Mouse (Mus musculus) retina, postnatal 1 day (tissue): ENCODE measurements at regions not wholly inside any gene's neighbourhood (a gene's known extent, or its start where the extent isn't known, plus 50 kb on each side); places are given as distances from the start of the nearest gene placed in this dataset.
A peak's percentile ranks its signal among the peaks of the same experiment; 100 is the strongest.

Experiments used
- DNase-seq: peaks from one replicate; pipeline ENCODE4 v3.0.0-alpha.2; 2012

DNA sequence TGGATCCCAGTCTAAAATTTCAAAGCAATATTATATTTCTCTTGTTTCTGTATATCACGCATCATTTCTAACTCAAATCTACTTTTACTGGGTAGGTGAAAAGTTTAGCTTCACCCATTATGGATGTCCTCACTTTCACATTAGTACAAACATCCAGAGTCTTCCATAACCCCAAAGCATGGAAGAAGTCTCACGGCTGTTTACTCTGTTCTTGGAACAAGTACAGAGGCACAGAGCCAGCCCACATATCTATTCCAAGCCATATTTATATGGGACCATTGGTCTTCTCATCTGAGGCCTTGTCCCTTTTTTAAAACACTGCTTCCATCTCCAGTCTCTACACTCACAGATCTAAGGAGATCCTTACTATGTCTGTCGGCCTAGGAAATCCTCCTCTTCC lies 192.8 kb downstream of the Tm2d1 start:
- no peak for DNase-seq

- DNase-seq: no peak
These were observed 193.2 kb downstream of the Tm2d1 start for GRCm38 (mm10) chr4:98189894-98190293.

DNA sequence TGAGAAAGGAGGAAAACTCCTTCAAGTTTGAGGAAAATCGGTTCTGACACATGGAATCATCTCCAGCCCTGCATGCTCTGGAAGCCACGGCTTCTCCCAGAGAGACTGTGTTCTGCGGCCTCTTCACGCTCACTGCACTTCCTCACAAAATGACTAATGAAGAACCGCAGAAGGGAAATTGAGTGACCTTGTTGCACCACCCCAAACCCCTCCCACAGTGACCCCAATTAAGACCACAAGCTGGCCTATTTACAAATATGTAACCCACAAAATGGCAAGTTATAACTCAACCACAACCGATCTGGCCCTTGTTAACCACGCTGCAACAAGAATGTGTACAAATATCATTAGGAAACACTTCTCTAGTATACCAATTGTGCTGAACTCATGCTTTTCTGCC lies 194.2 kb downstream of the Tm2d1 start:
- DNase-seq: peak; percentile 89

DNA sequence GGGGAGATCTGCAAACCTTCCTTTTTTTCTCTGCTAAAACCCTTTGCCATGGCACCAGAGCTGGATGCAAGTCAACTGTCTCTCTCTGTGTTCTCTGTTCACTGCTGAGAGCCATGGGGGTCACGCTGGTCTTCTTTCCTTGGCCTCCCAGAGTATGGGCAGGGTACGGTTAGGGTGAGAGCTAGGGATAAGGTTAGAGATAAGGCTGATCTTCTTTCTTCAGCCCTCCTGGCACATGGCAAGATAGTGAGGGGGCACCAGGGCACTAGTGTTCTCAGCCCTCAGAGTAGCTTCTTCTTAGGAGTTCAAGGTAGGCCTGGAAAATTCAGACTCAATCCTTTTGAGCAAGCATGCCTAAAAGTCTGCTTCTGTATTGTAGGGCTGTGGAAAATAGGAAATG lies 196.1 kb downstream of the Tm2d1 start:
- DNase-seq: no peak

DNA sequence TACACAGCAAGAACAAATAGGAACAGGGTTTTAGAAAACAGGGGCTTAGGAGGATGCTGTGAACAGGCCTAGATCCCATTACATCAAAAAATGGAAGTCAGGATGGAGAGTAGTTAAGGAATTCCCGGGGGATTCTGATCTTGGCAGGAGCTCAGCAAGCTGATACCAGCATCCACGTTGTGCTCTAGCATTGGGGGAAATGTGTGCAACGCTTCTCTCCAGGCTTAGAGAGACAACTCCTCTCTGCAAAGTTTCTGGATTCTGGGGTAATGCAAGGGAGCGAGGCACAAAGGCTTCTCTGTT lies 201.1 kb downstream of the Tm2d1 start:
- DNase-seq: peak; percentile 24

- DNase-seq: no peak
These were observed 201.7 kb downstream of the Tm2d1 start for GRCm38 (mm10) chr4:98181185-98182052.

DNA sequence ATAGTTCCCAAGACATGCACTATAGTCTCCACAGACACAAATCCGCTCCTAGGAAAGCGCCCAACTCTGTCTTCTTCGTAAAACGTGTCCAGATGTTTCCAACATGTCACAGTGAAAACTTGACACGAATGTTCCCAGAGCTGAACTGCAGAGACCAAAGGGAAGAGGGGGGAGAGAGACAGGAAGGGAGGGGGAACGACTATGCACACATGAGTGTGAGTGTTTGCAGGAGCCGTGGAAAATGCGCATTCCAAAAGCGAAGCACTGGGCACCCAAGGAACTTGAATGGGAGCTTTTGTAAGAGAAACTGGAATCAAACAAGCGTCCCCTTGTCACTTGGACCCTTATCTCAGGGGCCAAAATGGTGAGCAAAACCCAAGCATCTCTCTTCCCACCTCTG lies 202.8 kb downstream of the Tm2d1 start:
- no peak for DNase-seq
